Mouse (Mus musculus): ENCODE measurements at regions not wholly inside any gene's neighbourhood (a gene's known extent, or its start where the extent isn't known, plus 50 kb on each side); places are given as distances from the start of the nearest gene placed in this dataset.

DNA sequence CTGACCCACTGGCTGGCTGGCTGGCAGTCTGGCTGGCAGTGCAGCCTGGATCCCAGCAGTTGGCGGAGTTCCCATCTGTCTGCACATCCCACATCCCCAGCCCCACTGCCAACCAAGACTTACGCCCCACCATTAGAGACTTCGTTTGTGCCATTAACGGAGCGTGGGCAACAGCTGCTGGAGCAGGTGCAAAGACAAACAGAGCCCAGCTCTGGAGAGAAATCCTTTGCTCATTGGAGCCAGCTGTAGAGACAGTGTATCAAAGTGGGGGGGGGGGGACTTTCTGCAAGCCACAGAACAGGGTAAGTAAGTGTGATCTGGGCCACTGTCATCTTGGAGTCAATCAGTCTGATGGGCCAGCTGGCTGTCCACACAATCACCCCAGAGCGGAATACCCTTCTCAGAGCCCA lies 52.3 kb downstream of the Rplp1 start:
- no peak for TF ChIP-seq CTCF (conservative IDR thresholded peaks at IDR 0.05; ENCODE audit: low read length)
- no peak for TF ChIP-seq NANOG (IDR thresholded peaks at IDR 0.05; ENCODE audit: borderline replicate concordance, low read length)
- no peak for TF ChIP-seq POU5F1 (IDR thresholded peaks at IDR 0.05; ENCODE audit: borderline replicate concordance, low read length)

Data from E14TG2a.4 (cell line).